Mouse (Mus musculus) kidney, embryonic 16.5 days (tissue): ENCODE data around the gene Dlg1. TPM values are rescaled to one million over a fixed set of nuclear protein-coding genes. Genes with fewer than 3 reads are reported as not detected.

Experiments
- ATAC-seq: fragments of 200-750 bp; cut with Nextera tagmentation; 2 replicates; pipeline ENCODE4 v1.8.0; 2017; ENCODE audit warnings: moderate TSS enrichment; ENCODE audit not compliant: low FRiP score, low TSS enrichment
- H3K27ac ChIP-seq: fragments of 300-500 bp; sonication (generic); 2 replicates; pipeline ENCODE4 v1.5.1; 2014; ENCODE audit warnings: low read length
- H3K27me3 ChIP-seq: fragments of 300-500 bp; sonication (generic); 2 replicates; pipeline ENCODE4 v1.6.1; 2014; ENCODE audit warnings: low read length, control low read depth, mixed read lengths; ENCODE audit not compliant: insufficient read depth
- H3K36me3 ChIP-seq: fragments of 300-500 bp; sonication (generic); 2 replicates; pipeline ENCODE4 v1.6.1; 2014; ENCODE audit warnings: low read length, control low read depth, mixed read lengths; ENCODE audit not compliant: insufficient read depth
- H3K4me1 ChIP-seq: fragments of 300-500 bp; sonication (generic); 2 replicates; pipeline ENCODE4 v1.6.1; 2014; ENCODE audit warnings: low read length, control low read depth, mixed read lengths; ENCODE audit not compliant: insufficient read depth
- H3K4me2 ChIP-seq: fragments of 300-500 bp; sonication (generic); replicated peaks from 2 replicates; pipeline ENCODE4 v1.6.1; 2014; ENCODE audit warnings: low read depth, low read length
- H3K4me3 ChIP-seq: fragments of 300-500 bp; sonication (generic); 2 replicates; pipeline ENCODE4 v1.5.1; 2014; ENCODE audit warnings: mild to moderate bottlenecking, low read length
- H3K9ac ChIP-seq: fragments of 300-500 bp; sonication (generic); replicated peaks from 2 replicates; pipeline ENCODE4 v1.6.1; 2014; ENCODE audit warnings: low read length
- H3K9me3 ChIP-seq: fragments of 300-500 bp; sonication (generic); 2 replicates; pipeline ENCODE4 v1.6.1; 2016; ENCODE audit warnings: low read length, control low read depth
- WGBS: fragments of 180-500 bp; shearing (Covaris S2); extraction: QIAGEN DNeasy Blood & Tissue Kit; methylation state at CpG from one replicate; pipeline ENCODE4 v1.1.7; 2014; 5-methylcytosine and 5-hydroxymethylcytosine counted together
- polyA plus RNA-seq: library from polyadenylated mRNA; unstranded; fragments of >200 nt; fragmentation: Nextera tagmentation; extraction: Ambion mirVana; gene quantifications from 2 replicates; pipeline ENCODE4 v1.2.1, GENCODE M21; 2015

The Dlg1 gene
- polyA plus RNA-seq, 1 experiment from 2014 or later, result 25.5 TPM

GRCm38 (mm10) chr16:31672202-31672601, 9.0 kb downstream of the Dlg1 start:
- H3K9ac ChIP-seq, result no peak overlapping the region
- H3K4me2 ChIP-seq, result no peak overlapping the region
- H3K4me1 ChIP-seq, result 0 out of 2 replicates have a peak, but pooled peaks cover 3% of the 10 kb centered on the region
- no peaks in the 10 kb centered on the region for H3K9me3 ChIP-seq
- ATAC-seq, result no peak
- 76% methylated on average over 1 of the region's 1 CpGs for WGBS
- no peak overlapping the region for H3K27ac ChIP-seq
- no peak overlapping the region for H3K4me3 ChIP-seq
- peaks cover 16% of the 10 kb centered on the region; the same call in 1 of the 2 replicates for H3K36me3 ChIP-seq
- no peaks in the 10 kb centered on the region for H3K27me3 ChIP-seq

- no peak overlapping the region for H3K4me2 ChIP-seq
- no peaks in the 10 kb centered on the region for H3K4me1 ChIP-seq
- WGBS, result 88% methylated on average over 4 of the region's 4 CpGs
- H3K4me3 ChIP-seq, result no peak overlapping the region
- H3K36me3 ChIP-seq, result peaks cover 5% of the 10 kb centered on the region; the same call in 1 of the 2 replicates
- H3K9ac ChIP-seq, result no peak overlapping the region
- H3K27me3 ChIP-seq, result no peaks in the 10 kb centered on the region
- no peak overlapping the region for H3K27ac ChIP-seq
- no peak for ATAC-seq
- H3K9me3 ChIP-seq, result no peaks in the 10 kb centered on the region
Observed at GRCm38 (mm10) chr16:31677463-31677862, 14.2 kb downstream of the Dlg1 start.

DNA sequence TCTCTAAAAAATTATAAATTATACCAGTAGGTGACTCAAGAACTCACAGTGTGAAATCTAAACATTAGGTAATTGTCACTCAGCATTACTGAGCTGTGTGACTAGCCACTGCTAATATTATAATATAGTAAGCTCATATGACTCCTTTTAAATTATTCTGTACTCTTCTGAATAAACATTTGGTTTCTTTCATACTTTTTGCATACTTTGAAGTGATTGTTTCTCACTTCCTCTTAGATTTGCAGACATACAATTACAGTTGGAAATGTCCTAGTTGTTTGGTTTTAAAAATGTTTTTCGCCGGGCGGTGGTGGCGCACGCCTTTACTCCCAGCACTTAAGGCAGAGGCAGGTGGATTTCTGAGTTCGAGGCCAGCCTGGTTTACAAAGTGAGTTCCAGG, 19.0 kb downstream of the Dlg1 start:
- H3K4me1 ChIP-seq, result no peaks in the 10 kb centered on the region
- peaks cover 6% of the 10 kb centered on the region for H3K36me3 ChIP-seq
- no peaks in the 10 kb centered on the region for H3K27me3 ChIP-seq
- H3K27ac ChIP-seq, result no peak overlapping the region
- H3K9me3 ChIP-seq, result no peaks in the 10 kb centered on the region
- 97% methylated on average over 6 of the region's 6 CpGs for WGBS
- H3K9ac ChIP-seq, result no peak overlapping the region
- no peak overlapping the region for H3K4me3 ChIP-seq
- no peak overlapping the region for H3K4me2 ChIP-seq
- ATAC-seq, result no peak

GRCm38 (mm10) chr16:31683670-31684430, 20.6 kb downstream of the Dlg1 start:
- Histone ChIP-seq H3K9me3 (no peaks in the 10 kb centered on the region), H3K4me2 (no peak overlapping the region), H3K27me3 (no peaks in the 10 kb centered on the region), H3K4me3 (no peak overlapping the region), H3K27ac (no peak overlapping the region), H3K9ac (no peak overlapping the region), H3K36me3 (peaks cover 6% of the 10 kb centered on the region), H3K4me1 (no peaks in the 10 kb centered on the region)
- no peak for ATAC-seq
- 81% methylated on average over 9 of the region's 9 CpGs for WGBS

DNA sequence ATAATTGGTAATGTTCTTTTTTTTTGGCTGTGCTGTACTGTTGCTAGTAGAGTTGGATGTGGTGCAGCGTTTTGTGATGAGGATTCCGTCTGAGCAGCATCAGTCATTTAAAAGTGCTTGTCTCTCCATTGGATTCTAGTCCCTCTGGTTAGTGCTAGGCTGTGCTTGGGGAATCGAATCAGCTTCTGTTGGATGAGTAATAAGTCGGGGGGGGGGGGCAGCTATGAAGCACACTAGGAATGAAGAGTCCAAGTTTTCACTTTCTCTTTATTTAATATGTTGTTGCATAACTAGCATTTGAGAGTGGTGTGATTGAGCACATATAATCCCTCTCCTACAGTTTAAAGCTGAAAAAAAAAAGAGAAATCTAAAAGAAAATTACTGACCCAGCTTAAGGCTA, 21.5 kb downstream of the Dlg1 start:
- Histone ChIP-seq H3K4me1 (no peaks in the 10 kb centered on the region), H3K36me3 (peaks cover 6% of the 10 kb centered on the region), H3K4me2 (no peak overlapping the region), H3K27me3 (no peaks in the 10 kb centered on the region), H3K9me3 (no peaks in the 10 kb centered on the region), H3K9ac (no peak overlapping the region), H3K27ac (no peak overlapping the region), H3K4me3 (no peak overlapping the region)
- no peak for ATAC-seq
- 82% methylated on average over 4 of the region's 4 CpGs for WGBS

- ATAC-seq, result no peak
- H3K27ac ChIP-seq, result no peak overlapping the region
- H3K9me3 ChIP-seq, result no peaks in the 10 kb centered on the region
- peaks cover 10% of the 10 kb centered on the region for H3K36me3 ChIP-seq
- no peak overlapping the region for H3K4me2 ChIP-seq
- H3K27me3 ChIP-seq, result no peaks in the 10 kb centered on the region
- H3K4me3 ChIP-seq, result no peak overlapping the region
- no peaks in the 10 kb centered on the region for H3K4me1 ChIP-seq
- no peak overlapping the region for H3K9ac ChIP-seq
Observed at GRCm38 (mm10) chr16:31687766-31688165, 24.5 kb downstream of the Dlg1 start.

GRCm38 (mm10) chr16:31695286-31696020, 32.2 kb downstream of the Dlg1 start:
- Histone ChIP-seq H3K36me3 (no peaks in the 10 kb centered on the region), H3K4me1 (0 out of 2 replicates have a peak, but pooled peaks cover 3% of the 10 kb centered on the region), H3K4me3 (no peak overlapping the region), H3K27me3 (no peaks in the 10 kb centered on the region), H3K4me2 (no peak overlapping the region), H3K9ac (no peak overlapping the region), H3K27ac (no peak overlapping the region), H3K9me3 (no peaks in the 10 kb centered on the region)
- no peak for ATAC-seq
- 58% methylated on average over 11 of the region's 11 CpGs for WGBS

DNA sequence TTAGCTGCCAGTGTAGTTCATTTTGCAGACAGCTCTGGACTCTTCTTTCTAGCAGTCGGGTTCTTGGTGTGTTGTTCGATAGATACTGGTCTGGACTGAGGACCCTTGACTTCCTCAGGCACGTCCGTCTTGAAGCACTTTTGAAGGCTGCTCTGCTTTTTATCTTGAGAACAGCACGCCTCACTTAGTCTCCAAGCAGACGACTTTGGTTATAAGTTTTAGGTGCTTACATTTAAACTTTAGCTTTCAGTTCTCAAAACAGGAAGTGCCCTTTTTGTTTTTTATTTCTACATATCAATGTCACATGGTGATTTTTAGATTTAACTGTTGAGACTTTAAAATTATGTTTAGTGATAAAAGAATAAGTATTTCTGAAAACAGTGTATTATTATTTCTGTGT, 33.1 kb downstream of the Dlg1 start:
- H3K4me3 ChIP-seq, result no peak overlapping the region
- no peak for ATAC-seq
- no peak overlapping the region for H3K9ac ChIP-seq
- no peaks in the 10 kb centered on the region for H3K9me3 ChIP-seq
- H3K4me2 ChIP-seq, result no peak overlapping the region
- H3K27ac ChIP-seq, result no peak overlapping the region
- no peaks in the 10 kb centered on the region for H3K27me3 ChIP-seq
- H3K36me3 ChIP-seq, result no peaks in the 10 kb centered on the region
- H3K4me1 ChIP-seq, result 0 out of 2 replicates have a peak, but pooled peaks cover 3% of the 10 kb centered on the region
- WGBS, result 48% methylated on average over 6 of the region's 6 CpGs

- no peak overlapping the region for H3K27ac ChIP-seq
- no peaks in the 10 kb centered on the region for H3K36me3 ChIP-seq
- no peaks in the 10 kb centered on the region for H3K27me3 ChIP-seq
- H3K9ac ChIP-seq, result no peak overlapping the region
- WGBS, result 86% methylated on average over 4 of the region's 4 CpGs
- H3K4me2 ChIP-seq, result no peak overlapping the region
- no peak for ATAC-seq
- no peaks in the 10 kb centered on the region for H3K9me3 ChIP-seq
- no peak overlapping the region for H3K4me3 ChIP-seq
- 0 out of 2 replicates have a peak, but pooled peaks cover 3% of the 10 kb centered on the region for H3K4me1 ChIP-seq
Observed at GRCm38 (mm10) chr16:31697341-31697740, 34.1 kb downstream of the Dlg1 start.

GRCm38 (mm10) chr16:31705213-31705612, 42.0 kb downstream of the Dlg1 start:
- H3K4me3 ChIP-seq, result no peak overlapping the region
- H3K4me2 ChIP-seq, result no peak overlapping the region
- no peaks in the 10 kb centered on the region for H3K36me3 ChIP-seq
- ATAC-seq, result no peak
- WGBS, result 20% methylated on average over 2 of the region's 2 CpGs
- H3K27me3 ChIP-seq, result no peaks in the 10 kb centered on the region
- no peak overlapping the region for H3K27ac ChIP-seq
- no peaks in the 10 kb centered on the region for H3K9me3 ChIP-seq
- 0 out of 2 replicates have a peak, but pooled peaks cover 5% of the 10 kb centered on the region for H3K4me1 ChIP-seq
- H3K9ac ChIP-seq, result no peak overlapping the region
